Mouse (Mus musculus): ENCODE data around the gene Dusp15. TPM values are rescaled to one million over a fixed set of nuclear protein-coding genes. Genes with fewer than 3 reads are reported as not detected.
A peak's percentile ranks its signal among the peaks of the same experiment; 100 is the strongest.

The Dusp15 gene
- total RNA-seq, 2 experiments from 2014 or later, result 20.1 to 23.6 TPM

- intact Hi-C loops (cut with DNase I), result no loop called here
- peak in 1 of 2 experiments; percentile 65 for DNase-seq (ENCODE audit: extremely low spot score in 1 of 2, low spot score in 2 of 2)
Observed at GRCm38 (mm10) chr2:152933614-152934013, 17.9 kb downstream of the Dusp15 start.

DNA sequence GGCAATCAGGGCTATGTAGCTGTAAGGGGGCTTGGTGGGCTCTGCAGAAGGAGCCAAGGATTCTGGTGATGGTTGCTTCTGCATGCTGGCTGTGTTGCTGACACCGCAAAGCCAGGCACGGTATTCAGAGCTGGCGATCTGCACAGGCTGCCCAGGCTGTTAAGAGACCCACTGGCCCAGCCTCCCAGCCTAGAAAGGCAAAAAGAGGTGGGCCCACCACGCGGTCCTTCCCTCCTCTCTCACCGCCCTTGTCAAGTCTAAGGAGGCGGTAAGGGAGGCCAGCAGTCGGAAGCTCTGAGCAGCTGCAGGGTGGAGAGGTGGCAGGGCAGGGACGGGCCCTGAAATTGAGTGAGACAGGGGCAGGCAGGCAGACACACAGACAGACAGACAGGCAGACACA lies 18.4 kb downstream of the Dusp15 start, which contains the start of gene Foxs1:
Foxs1 (minus strand) TSS at position 161 of the 400 bp plus-strand sequence.
- intact Hi-C loops (cut with DNase I), result no loop called here
- peak in 1 of 2 experiments; percentile 71 for DNase-seq (ENCODE audit: extremely low spot score in 1 of 2, low spot score in 2 of 2)

- intact Hi-C loops (cut with DNase I), result no loop called here
- DNase-seq (ENCODE audit: extremely low spot score in 1 of 2, low spot score in 2 of 2), result peak in 1 of 2 experiments; percentile 58
Observed at GRCm38 (mm10) chr2:152931456-152932160, 19.9 kb downstream of the Dusp15 start.

DNA sequence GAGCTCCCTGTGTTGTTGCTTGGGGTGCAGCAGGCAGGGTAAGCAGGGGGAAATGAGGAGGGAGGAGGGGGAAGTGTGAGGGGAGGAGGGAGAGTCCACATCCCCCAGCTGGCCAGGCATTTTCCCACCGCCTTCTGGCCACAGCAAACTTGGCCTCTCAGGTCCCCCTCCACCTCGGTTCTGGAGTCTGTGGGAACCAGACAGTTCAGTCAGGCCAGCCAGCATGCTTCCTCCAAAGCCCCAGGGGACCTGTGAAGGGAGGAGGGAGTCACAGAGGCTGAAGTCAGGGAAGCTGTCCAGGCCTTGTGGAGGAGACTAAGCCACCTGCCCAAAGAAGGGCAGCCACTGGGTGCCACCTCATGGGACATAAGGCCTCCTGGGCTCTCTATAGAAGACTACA lies 21.2 kb downstream of the Dusp15 start:
- intact Hi-C loops (cut with DNase I), result no loop called here
- peak in 1 of 2 experiments; percentile 81 for DNase-seq (ENCODE audit: extremely low spot score in 1 of 2, low spot score in 2 of 2)

DNA sequence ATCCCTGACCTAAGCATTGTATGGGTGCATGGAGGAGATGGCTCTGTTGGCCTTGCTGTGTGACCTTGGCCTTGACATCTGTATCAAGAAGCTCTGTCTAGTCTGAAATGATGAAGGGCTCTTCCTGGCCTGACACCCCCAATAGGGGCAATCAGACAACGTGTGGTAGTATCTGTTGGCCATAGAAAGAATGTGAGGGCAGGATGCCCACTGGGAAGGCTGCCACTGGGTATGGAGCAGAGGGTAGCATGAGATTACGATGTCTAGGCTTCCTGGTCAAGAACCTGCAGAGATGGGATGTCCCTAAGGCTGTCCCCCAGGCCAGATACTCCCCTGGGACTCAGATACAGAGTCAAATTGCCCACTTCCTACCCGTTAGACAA lies 22.5 kb downstream of the Dusp15 start:
- intact Hi-C loops (cut with DNase I), result no loop called here
- no peak for DNase-seq (ENCODE audit: extremely low spot score in 1 of 2, low spot score in 2 of 2)

DNA sequence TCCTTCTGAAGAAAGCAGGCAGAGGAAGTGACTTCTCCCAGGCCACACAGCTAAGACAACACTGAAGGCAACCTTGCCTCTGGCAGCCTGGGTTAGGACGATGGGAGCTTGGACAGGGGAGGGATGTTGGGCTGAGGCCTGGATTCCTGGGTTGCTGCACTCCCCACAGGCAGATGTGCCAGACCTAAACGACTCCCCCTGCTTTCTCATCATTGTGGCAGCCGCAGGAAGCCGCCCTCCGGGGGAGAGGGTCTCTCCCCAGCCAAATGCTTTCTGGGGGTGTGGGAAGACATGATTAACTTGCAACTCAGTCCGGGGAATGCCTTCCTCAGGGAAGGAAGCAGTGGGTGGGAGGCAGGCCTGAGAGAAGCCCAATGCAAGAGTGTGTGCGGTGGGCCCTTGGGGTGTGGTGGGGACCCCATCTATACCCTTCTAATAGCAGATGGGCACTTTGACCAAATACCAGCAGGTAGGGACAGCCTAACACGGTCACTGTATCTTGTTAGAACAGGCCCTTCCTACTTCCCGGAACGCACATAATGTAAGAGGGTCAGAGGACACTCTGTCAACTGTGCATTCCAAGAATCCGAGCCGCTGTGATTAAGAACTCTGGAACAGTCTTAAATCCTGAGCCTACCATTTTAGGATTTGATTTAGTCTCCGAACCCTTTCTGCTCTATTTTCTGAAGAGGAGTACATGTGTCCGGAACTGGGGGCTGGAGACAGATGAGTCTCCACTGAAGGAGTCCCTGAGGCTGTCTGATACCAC lies 23.1 kb downstream of the Dusp15 start:
- intact Hi-C loops (cut with DNase I), result no loop called here
- DNase-seq (ENCODE audit: extremely low spot score in 1 of 2, low spot score in 2 of 2), result no peak

DNA sequence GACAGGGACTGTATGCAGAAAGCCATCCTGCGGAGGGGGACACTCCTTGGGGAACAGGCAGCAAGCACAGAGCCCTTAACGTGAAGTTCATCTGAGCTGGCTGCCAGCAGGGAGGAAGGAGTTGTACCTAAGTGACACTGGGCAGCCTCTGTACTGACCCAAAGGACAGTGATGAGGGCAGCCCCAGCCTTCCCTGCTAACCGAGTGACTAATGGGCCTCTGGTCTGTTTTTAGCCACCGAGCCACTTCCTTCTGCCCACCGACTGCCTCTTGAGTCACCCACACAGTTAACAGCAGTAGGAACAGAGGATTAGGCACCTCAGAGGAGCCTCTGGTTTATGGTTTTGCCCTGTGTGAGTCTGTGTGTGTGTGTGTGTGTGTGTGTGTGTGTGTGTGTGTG lies 24.1 kb downstream of the Dusp15 start:
- DNase-seq (ENCODE audit: extremely low spot score in 1 of 2, low spot score in 2 of 2), result no peak
- intact Hi-C loops (cut with DNase I), result no loop called here

DNA sequence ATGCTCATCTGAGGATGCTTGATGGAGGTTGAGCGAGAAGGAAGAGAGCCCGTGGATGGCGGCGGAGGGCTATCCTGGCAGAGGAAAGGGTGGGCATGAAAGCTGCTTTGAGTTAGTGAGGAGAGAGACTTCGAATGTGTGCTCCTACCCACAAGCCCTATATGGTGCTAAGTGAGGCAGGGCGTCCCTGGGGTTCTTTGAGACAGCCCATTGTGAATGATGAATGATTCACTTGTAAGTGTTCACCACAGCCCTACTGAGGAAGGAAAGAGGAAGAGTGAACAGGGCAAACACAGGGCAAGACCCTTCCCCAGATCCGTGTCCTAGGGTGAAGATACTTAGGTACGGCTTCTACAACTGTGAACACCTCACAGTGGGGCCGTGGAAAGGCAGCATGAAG lies 24.6 kb downstream of the Dusp15 start:
- no peak for DNase-seq (ENCODE audit: extremely low spot score in 1 of 2, low spot score in 2 of 2)
- intact Hi-C loops (cut with DNase I), result no loop called here

- peak in 1 of 2 experiments; percentile 89 for DNase-seq (ENCODE audit: extremely low spot score in 1 of 2, low spot score in 2 of 2)
- intact Hi-C loops (cut with DNase I), result no loop called here
Observed at GRCm38 (mm10) chr2:152925189-152925872, 26.2 kb downstream of the Dusp15 start.

DNA sequence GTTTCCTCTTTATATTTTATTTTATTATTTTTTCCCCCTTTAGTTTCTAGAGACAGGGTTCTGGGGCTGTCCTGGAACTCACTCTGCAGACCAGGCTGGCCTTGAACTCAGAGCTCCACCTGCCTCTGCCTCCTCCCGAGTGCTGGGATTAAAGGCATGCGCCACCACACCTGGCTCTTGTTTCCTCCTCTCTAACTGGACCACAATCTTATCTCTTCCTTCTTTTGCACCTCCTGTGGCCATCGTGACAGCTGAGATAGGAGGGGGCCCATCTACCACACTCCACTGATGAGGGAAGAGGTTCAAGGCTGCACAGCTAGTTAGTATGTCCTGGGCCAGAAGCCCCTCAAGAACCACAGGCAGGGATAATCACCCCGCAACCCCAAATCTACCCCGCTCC lies 27.0 kb downstream of the Dusp15 start:
- no peak for DNase-seq (ENCODE audit: extremely low spot score in 1 of 2, low spot score in 2 of 2)
- intact Hi-C loops (cut with DNase I), result no loop called here

DNA sequence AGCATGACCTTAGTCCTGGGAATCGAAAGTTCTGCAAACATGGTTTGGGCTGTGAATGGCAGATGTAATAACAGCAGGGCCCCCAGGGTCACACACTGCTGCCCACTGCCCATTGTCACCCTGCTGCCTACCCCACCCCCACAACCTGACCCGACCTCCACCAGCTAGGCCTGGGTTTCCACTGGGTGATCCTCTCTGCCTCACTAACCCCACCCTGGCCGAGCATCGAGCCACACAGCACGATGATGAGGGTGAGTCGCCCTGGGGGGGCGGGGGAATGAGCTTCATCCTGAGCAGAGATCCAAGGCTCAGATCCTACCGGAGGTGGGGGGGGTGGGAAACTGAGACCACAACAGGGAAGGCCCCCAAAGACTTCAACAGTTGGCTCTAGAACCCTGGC lies 27.4 kb downstream of the Dusp15 start:
- intact Hi-C loops (cut with DNase I), result no loop called here

GRCm38 (mm10) chr2:152923621-152924020 lies 27.9 kb downstream of the Dusp15 start:
- DNase-seq (ENCODE audit: extremely low spot score in 1 of 2, low spot score in 2 of 2), result no peak
- intact Hi-C loops (cut with DNase I), result no loop called here

More for the DNA sequence above, 27.4 kb downstream of the Dusp15 start:
- DNase-seq (ENCODE audit: extremely low spot score in 1 of 2, low spot score in 2 of 2), result no peak

- no peak for DNase-seq (ENCODE audit: extremely low spot score in 1 of 2, low spot score in 2 of 2)
- intact Hi-C loops (cut with DNase I), result no loop called here
Observed at GRCm38 (mm10) chr2:152922376-152922775, 29.1 kb downstream of the Dusp15 start.

GRCm38 (mm10) chr2:152917671-152918070 lies 33.8 kb downstream of the Dusp15 start:
- no peak for DNase-seq (ENCODE audit: extremely low spot score in 1 of 2, low spot score in 2 of 2)
- intact Hi-C loops (cut with DNase I), result loop anchor here (5.0 kb wide), 1 partner anchor 100 kb away; the partner anchor contains the start of gene Pdrg1

- DNase-seq (ENCODE audit: extremely low spot score in 1 of 2, low spot score in 2 of 2), result no peak
- intact Hi-C loops (cut with DNase I), result loop anchor here (5.0 kb wide), 1 partner anchor 101 kb away; the partner anchor contains the start of gene Pdrg1
Observed at GRCm38 (mm10) chr2:152916111-152916510, 35.4 kb downstream of the Dusp15 start.

GRCm38 (mm10) chr2:152915453-152915852 lies 36.0 kb downstream of the Dusp15 start:
- intact Hi-C loops (cut with DNase I), result loop anchor here (2.0 to 5.0 kb wide), 2 partner anchors 102 to 227 kb away; partner anchors contain the start of gene Pdrg1
- no peak for DNase-seq (ENCODE audit: extremely low spot score in 1 of 2, low spot score in 2 of 2)

DNA sequence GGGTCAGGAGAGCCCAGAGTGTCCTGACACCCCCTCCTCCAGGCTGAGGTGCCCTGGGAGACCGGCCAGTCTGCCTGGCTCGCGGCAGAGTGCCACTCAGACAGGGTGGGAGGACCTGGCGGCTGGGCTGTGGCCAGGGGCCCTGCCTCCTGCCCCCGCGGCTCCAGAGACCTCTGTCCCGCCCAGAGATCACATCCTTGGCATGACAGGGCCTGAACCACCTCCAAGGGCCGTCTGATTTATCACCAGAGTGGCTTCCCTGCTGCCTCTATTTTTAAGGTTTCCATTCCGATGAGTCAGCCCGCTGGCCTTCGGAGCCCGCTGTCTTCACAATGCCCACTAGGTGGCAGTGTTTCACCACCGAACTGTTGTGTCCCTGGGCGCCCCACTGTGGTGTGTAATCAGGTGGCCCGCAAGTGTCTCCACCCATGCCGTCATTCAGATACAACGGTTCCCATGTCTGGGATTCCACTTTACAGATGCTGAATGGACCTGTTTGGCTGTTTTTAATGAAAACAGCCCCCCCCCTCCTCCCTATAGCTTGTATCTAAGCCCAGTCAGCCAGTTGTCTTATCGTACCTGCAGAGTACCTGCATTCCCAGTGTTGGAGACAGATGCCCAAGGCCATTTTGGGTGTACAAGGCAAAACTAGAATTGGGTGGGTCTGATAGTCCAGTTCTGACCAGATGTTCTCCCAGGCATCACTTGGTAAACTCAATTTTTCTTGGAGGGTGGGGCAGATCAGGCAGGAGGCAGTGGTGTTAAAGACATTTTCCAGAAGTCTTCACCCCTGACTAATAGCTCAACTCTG lies 37.0 kb downstream of the Dusp15 start:
- intact Hi-C loops (cut with DNase I), result loop anchor here (2.0 to 5.0 kb wide), 2 partner anchors 103 to 228 kb away; partner anchors contain the start of gene Pdrg1

DNA sequence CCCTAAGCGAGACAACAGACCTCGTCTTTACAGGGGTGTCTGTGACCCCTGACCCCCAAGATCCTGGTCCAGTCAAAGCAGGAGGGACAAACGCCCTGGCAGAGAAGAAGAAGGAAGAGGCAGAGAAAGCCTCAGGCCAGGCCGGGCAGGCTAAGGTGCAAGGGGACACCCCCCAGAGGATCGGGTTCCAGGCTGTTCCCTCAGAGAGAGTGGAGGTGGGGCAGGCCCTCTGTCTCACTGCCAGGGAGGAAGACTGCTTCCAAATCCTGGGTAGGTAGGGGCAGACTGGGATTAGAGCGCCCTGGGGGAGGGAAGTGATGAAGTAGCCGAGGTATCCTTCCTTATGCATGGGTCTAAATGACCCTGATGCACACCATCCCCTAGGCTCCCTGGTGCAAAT lies 38.0 kb downstream of the Dusp15 start:
- intact Hi-C loops (cut with DNase I), result no loop called here
- no peak for DNase-seq (ENCODE audit: extremely low spot score in 1 of 2, low spot score in 2 of 2)

More for the DNA sequence above, 37.0 kb downstream of the Dusp15 start:
- peak; percentile 88 to 91 for DNase-seq (ENCODE audit: extremely low spot score in 1 of 2, low spot score in 2 of 2)
